Mouse (Mus musculus) spleen, adult 2 months (tissue): ENCODE data around the gene Samd15.

Experiments used
- CTCF ChIP-seq: fragments of 200-500 bp; IDR thresholded peaks from 2 replicates; pipeline ENCODE4 v1.5.1; 2011; ENCODE audit warnings: mild to moderate bottlenecking, inconsistent platforms; ENCODE audit not compliant: insufficient read depth, insufficient read length, insufficient replicate concordance; ENCODE audit errors: extremely low read depth
- POLR2A ChIP-seq: fragments of 200-500 bp; IDR thresholded peaks from 2 replicates; pipeline ENCODE4 v1.6.1; 2011; ENCODE audit warnings: low read depth, low read length, inconsistent platforms

DNA sequence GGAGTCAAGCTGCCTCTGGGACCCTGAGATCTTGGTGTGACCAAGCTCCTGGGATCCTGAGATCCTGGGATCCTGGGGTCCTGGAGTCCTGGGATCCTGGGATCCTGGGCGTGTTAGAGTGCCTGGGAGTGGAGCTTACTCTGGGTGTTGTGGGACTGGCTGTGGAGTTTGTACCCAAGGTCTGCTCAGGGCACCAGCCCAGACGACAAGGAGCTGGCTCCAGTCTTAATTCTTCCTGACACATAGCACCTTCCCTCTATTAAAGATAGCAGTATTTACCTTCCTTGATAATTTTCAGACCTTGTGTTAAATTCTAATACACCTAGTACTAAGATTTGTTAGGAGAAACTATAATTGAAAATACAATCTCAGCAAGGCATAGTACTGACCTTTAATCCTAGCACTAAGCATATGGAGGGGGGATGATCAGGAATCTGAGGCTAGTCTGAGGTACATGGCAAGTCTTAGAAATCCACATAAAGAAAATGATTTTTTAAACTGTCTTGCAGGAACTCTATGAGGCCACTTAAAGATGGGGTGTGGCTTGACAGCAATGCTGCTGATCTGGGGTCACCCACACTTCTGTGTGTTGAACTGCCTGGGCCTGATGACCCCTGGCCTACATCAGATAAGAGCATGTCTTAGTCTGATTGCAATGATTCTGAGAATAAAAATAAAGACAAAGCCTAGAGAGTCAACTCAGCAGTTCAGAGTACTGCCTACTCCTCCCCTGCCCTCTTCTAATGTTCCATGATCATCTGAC, 13.5 kb downstream of the Samd15 start:
- no peak for TF ChIP-seq CTCF
- no peak for TF ChIP-seq POLR2A
